Mouse (Mus musculus) retina, postnatal 1 day (tissue): ENCODE data around the gene Prss46.

ENCODE experiments used
- DNase-seq: peaks from one replicate; pipeline ENCODE4 v3.0.0-alpha.2; 2012

Prss46 gene

DNA sequence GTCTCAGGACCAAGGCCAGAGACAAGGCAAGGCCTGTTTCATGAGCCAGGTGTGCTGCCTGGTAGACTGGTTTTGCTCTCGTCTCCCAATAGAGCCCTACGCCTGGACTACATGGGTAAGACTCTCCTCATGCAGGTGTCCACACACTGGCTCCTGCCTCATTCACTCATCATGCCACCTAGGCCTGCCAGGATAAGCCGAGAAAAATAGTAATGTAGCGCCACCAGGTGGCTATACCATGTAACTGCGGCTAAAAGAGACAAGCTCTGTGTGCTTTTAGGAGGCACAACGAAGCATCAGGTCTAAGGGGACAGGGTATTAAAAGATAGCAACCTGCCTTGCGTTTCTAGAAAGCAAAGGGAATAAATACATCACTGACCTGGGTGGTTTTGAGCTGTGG is 26.7 kb downstream of the Prss46 start:
- DNase-seq = peak; percentile 63

DNA sequence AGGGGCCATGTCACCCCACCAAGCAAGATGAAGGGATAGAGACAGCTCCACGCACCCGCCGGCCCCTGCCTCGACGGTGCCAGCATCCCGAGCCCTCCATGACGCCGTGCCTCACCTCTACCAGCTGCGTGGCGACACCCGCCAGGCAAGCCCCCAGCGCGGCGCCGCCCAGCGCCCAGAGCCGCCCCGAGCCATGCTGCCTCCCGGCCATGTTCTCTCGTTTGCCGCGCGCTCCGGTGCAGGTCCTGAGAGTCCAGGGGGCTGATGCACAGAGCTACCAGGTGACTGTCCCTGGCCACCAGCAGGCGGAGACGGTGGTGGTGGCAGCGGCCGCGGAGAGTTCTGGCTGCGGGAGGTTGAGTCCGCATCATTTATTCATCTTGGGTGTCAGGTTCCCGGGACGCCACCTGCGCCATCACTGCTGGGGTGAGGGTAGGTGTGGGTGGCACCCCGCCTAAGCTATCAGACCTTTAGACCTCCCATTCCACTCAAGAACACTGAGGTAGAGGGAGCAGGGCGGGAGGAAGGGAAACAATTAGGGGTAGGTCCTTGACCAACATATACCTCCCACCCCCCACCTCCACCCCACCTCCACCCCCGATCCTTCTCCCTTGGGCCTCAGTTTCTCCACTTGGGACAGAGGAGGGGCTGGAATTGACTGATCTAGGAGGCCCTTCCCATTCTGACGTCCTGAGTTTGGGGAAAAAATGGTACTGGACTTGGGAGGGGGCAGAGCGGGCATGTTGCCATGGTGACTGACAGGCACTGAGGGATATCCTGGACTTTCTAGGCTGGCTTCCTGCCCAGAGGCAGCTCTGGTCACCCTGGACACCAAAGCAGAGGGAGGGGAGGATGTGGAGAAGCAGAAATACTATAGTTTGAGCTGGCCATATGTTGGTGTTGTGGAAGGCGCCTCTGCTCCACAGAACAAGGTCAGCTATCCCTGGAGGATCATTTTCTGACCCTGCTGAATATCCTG is 29.7 kb downstream of the Prss46 start:
- DNase-seq = peak; percentile 78

DNA sequence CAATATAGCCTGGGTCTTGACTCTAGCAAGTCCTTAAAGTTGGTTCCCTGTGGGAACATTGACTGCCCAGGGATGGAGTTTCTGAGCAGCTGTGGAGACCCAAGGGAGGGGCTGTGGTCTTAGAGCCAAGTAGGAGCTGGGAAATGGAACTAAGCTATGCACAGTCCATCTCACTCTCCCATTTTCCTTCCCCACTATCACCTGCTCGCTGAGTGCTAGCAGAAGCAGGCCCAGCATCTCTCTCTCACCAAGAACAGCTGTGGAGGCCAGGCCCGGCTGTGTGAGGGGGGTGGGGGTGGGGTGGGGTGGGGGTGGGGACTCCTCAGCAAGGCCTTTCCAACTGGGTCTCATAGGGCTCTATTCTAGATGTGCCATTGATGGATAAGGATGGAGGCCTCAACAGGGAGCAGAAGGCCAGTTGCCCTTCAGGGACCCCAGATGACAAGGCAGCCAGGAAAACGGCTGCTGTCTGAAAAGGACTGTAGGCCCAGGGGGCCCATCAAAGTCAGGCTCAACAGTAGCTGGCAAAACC is 30.4 kb downstream of the Prss46 start:
- no peak for DNase-seq

DNA sequence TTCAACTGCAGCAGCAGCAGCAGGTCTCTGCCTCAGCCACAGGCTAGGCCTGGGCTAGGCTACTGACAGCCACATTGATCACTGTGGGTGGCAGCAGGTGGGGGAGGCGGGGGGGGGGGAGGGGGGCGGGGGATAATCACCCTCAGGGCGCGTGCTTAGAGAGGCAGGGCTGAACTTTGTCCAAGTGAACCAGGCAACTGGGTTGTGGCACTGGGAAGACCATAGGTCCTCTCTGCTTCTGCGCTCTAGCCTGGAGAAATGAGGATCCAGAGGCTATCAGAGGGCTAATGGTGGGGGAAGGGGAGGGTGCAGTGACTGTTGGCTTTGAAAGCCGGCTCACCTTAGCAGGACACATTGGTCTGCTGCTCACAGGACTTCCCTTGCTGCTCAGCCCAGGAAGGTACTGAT is 31.0 kb downstream of the Prss46 start:
- no peak for DNase-seq

DNA sequence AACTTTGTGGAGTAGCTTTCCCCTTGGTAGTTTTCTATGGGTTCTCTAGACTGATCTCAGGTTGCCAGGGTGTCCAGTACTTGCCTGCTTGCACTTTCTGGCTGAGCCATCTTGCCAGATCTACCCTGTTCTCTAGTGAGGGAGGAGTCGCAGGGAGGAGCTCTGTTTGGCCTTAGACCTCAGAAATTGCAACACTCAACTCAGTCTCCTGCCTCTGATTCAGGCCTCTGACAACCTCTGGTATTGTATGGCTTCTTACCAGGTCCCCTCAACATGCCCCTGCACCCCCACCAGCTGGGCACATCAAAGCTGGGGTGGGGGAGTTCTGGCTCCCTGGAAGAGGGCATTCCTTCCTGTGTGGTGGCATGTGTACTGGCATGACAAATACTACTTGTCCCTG is 33.0 kb downstream of the Prss46 start:
- no peak for DNase-seq

DNA sequence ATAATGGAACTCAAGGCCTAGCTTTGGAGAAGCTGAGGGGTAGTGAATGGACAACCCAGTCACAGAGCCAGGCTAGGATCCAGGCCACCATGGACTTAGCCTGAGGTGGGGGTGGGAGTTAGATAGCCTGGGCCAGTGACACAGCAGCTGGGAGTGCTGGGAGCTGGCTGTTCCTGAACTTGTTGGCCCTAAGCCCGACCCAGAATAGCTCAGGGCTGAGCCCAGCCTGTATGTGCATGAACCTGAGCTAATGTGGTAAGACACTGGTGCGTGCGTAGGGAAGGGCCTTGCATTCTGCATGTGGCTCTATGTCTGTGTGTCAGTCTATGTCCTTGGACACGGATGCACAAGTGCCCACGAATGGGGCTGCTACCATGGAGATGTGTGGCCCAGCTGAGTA is 33.6 kb downstream of the Prss46 start:
- DNase-seq = no peak

DNA sequence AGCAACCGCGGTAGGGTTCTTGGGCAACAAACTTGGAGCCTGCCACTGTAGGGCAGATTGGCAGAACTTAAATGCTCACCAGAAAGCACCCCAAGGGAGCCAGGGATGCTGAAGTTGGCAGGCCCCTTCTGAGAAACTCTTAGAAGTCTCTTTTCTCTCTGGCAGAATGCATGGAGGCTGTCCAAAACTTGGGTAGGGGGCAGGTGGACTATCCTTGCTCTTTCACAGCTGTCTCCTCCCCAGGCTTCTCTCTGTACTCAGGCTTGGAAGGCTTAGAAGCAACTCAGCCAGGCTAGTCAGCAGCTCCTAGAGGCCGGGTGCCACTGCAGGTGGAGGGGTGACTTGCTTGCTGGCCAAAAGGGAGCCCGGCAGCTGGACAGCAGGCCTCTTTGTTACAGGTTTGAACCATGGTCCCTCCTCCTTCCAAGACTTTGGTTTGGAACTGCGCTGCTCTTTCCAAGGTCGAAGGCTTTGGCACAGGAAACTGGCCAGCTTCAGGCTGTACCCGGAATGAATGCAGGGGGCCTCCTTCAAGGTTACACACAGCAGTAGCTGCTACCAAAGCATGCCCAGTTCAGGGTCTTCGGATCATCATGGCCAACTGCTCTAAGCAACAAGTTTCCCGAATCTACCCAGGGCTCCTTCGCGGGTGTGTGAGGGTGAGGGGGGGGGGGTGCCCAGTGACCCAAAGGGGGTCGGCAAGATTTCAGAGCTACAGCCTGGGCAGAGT is 35.0 kb downstream of the Prss46 start, which contains the start of gene Als2cl:
Gene Als2cl, plus strand, starts transcription at position 680 of the 730 bp plus-strand sequence.
- no peak for DNase-seq

DNA sequence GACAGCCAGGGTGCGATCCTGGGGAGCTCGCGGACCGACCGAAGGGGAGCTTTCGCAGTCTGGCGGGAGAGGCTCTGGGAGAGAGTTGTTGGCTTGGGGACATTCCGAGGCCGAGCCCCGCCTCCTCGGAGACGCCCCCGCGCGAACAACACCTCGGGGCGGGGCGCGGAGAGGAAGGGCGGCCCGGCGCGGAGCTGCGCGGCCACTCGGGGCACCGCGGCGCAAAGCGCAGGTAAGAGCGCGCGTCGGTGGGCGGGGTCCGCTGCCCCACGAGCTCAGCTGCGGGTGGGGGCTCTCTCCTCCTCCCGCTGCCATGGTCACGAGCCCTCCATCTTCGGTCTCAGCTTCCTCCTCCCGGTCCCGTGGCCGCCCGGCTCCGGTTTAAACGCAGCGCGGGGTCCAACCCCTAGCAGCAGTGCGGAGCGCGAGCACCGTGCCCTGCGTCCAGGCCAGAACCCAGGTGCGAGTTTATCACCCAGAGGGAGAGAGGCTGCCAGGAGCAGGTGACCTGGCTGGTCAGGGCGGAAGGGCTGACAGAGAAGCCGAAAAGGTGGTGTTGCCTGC is 35.8 kb downstream of the Prss46 start, which contains the start of gene Tmie:
Gene Tmie, minus strand, starts transcription at position 116 of the 564 bp plus-strand sequence.
- DNase-seq = peak; percentile 50

DNA sequence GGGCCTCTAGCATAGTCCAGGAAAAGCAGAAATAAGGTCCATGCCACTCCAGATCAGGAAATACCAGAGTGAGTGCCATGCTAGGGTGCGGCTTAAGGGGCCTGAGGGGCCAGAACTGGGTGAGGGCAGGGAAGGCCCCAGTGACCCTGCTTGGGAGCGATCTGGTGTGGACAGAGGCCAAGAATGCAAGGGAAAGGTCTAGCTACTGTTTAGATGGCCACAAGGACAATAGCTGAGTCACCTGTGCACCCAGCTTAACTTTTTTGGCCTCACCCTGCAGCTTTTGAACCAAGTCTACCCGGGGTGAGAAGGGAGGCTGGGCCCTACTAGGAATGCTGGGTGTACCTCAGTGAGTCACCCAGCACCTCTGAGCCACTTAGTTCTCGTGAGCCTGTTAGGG is 36.5 kb downstream of the Prss46 start:
- DNase-seq = no peak

DNA sequence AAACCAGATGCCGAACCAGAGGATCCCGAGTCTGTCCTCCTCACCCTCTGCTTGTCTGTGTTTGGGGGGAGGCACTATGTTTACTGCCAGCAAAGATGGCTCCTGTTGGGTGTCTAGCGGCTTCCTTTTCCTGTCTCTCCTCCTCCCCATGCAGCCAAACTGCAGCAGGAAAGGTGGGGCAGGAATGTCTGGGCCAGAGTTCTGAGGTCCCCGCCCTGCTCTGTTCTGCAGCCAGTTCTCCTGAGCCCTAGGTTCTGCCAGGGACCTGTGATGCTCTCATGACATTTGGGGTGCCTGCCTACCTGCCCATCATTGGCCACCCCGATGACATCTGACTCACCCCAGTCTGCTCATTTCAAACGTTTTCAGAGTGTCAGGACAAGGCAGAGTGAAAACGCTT is 37.6 kb downstream of the Prss46 start:
- no peak for DNase-seq

DNA sequence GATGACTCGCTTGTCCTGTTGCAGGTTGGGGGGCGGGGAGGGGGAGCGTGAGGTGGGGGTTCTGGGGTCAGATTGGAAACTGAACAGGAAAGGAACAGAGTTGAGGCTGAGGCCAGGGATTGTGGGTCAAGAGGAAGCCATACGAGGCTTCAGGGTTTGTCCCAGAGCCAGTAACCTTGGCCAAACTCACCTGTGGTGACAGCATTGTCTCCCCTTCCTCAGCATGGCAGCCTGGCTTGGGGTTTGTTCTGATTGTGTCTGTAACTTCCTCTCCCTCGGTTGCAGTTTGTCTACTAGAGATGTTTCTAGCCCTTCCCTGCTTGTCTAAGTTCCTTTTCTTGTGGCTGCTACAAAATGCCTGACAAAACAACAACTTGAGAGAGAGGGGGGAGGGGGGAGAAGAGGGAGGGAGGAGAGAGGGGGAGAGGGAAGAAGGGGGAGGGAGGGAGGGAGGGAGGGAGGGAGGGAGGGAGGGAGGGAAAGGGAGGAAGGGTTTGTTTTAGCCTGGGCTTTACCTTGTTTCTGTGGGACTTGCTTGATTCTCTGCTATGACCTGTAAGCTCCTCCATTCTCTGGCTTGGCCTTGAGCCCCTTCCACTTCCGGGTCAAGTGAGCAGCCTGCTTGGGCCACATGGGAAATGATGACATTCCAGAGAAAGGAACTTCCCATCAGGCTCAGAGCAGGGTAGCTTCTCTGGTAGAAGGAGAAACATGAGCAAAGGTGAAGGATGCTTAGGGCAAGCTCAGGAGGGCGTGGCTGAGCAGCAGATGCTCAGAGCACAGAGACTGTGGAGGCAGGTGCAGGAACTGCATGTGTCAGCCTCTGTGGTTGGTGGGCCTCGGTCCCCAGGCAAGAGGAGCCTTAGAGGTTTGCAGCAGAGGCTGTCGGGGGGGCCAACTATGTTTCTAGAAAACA is 43.3 kb downstream of the Prss46 start:
- no peak for DNase-seq

DNA sequence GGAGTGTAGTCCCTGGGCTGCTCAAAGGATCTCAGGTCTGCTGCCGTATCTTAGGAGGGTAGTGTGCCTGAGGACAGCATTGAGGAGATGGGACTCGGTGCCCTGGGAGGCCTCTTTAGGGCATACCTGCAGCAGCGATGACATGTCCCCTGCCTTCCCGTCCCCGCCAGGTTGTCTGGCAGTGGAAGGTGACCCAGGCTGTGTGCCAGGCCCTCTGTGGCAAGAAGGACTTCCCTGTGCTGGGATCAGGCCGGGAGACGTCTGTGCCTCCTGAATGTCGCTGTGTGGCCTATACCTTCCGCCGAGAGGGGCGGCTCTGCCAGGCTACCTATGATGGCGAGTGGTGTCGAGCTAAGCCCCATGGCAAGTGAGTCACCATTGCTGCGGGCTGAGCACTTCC is 44.6 kb downstream of the Prss46 start:
- no peak for DNase-seq

DNA sequence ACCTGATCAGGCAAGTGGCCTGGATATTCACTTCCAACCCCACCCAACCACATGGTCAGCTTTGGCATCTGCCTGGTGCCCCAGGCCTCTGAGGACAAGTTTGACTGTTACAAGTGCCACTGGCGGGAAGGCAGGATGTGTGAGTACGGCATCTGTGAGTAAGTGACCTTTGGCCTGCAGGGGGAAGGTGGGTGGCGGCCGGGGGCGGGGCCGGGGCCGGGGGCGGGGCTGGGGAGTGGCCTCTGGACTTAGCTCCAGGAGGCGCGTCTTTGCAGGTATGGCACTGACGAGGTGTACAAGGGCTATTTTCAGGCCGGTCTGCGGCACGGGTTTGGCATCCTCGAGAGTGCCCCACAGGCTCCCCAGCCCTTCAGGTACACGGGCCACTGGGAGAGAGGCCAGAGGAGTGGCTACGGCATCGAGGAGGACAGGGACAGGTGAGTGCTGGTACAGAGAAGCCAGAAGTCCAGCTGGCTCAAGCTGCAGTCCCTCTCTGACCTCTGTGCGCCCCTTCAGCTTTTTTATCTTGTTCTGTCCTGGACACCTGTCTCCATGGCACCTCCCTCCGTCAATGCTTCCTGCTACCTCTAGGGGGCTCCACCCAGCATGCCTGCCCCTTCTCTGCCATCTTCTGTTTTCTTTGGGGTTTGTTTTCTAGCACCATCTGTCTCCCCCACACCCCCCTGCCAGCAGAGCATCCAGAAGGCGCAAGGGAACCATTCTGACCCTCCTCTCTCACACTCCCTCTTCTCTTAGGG is 45.9 kb downstream of the Prss46 start:
- DNase-seq = no peak

DNA sequence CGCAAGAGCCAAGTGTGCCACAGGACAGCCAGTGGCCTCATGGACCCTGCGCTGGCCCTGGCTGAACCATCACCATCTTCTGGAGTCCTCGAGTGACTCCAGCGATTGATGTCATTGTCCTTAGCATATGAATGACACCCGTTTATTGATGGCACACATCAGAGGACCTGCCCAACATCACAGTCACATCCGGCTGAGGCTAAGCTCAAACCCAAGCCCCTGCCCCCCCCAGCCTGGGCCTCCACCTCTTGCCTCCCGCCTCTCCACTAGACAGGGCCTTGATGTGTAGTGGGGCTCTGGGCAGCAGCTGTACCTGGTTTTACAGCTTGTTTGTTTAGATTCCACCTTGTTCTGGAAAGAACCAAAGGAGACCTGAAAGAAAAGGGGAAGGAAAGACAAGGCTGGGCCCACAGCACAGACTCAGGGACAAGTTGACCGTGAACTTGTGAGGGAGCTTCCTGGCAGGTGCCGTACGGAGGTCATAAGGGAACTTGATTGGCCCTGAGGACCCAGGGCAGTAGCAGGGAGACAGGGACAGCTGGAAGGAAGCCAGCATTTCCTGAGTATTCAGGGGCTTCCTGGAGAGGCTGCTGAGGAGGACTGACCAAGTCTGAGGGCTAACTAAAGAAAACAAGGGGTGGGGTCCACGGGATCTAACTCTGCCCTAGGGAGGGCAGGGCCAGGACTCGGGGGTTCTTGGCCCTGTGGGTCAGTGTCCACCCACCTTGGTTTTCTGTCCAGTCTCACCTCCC is 46.9 kb downstream of the Prss46 start:
- DNase-seq = no peak

DNA sequence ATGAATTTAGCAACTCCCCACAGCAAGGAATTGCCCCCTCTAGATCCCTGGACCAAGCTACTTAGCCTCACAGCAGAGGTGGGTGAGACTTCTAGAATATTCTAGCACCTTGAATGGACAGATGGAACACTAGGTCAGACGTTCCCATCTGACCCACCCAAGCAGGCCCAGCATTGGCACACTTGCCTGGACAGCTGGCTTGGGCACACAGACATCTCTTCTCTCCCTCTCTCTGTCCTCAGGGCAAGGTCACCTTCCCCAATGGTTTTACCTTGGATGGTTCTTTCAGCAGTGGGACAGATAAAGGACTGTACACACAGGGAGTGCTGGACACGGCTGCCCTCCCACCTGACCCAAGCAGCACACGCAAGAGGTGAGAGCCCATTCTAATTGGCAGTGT is 48.2 kb downstream of the Prss46 start:
- DNase-seq = no peak

DNA sequence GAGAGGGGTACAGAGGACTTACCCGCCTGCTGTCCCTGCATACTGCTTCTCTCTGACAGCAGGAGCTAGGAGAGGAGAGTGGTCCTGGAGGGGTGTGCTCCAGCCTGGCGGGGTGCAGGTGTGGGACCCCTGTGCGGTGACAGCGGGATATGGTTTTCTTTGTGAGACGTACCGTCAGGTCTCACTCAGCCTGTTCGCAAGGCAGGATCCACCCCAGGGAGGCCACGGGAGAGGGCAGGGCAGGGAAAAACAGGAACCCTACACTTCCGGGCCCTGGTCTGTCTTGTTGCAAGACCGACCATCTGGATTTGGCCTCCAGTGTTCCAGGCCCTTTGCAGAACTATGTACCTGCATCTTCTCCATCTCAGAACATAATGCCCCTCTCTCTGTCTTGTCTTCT is 49.1 kb downstream of the Prss46 start:
- no peak for DNase-seq

DNA sequence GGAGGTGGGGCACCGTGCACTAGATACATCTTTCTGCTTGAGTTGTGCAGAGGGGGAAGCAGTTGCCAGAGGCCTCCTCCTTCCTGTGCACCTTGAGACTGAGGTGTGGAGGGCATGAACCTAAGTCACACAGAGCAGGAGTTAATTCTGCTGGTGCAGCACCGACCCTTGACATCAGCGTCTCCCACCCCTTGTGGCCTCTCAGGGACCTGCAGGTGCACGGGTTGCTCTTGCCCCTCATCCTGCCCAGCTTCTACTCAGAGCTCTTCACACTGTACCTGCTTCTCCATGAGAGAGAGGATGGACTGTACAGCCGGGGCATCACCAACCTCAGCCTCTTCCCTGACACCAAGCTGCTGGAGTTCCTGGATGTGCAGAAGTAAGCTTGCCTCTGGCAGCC is 51.2 kb downstream of the Prss46 start:
- DNase-seq = no peak

DNA sequence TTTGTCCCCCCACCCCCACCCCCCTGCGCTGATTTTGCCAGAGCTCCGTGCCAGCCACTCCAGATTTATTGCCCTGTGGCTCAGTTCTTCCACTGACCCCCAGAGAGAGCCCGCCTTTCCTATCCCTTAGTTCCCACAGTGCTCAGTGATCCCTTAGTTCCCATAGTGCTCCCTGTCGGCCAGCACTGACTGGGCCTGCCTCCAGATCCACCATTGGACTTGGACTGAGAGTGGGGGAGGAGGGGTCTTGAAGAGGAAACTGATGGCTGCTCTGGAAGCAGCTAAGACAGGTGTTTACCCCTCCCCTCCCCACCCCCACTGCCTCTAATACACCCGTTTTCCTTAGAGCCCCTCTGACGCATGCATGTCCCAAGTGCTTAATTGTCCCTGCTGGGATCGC is 51.7 kb downstream of the Prss46 start:
- peak; percentile 35 for DNase-seq

DNA sequence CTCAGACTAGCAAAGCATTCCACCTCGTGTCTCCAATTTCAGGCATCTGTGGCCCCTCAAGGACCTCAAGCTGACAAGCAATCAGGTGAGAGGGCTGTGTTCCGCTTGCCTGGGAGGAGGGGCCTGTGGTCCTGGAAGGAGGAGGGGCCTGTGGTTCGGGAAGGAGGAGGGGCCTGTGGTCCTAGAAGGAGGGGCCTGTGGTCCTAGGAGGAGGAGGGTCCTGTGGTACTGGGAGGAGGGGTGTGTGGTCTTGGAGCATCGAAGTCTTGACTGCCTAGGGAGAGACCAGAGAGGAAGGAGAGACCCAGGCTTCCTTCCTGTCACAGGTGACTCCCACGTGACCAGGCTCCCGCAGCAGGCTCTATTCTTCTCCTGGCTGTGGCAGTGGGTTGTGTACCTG is 52.3 kb downstream of the Prss46 start:
- DNase-seq = peak; percentile 57

DNA sequence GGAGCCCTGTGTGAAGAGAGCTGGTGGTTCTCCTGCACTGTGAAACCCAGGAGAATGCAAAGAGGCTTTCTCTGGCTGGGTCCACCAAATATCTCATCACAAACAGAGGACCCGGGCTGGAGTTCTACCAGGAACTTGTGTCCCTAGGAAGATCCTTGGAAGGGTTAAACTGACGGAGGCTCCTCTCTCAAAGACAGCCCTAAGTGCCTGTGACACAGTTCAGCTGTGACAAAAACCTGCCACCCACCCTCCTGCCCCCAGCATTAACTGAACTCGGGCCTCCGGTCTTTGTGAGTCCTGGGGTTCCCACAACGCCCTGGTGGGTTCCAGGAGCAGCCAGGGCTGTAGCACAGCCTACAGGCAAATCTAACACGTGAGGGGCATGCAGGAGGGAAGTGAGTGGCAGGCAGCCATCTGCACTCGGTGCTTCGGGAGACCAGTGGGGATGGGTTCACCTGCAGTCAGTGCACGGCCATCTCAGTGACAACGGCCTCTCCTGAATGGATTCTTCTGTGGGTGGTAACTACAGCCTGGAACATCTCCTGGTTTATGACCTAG is 55.2 kb downstream of the Prss46 start:
- DNase-seq = no peak
